Mouse (Mus musculus) heart, postnatal 14 days (tissue): ENCODE results near the gene Cd8b1. TPM values are rescaled to one million over a fixed set of nuclear protein-coding genes. Genes with fewer than 3 reads are reported as not detected.

ENCODE experiments used
- total RNA-seq, 2 experiments: library from RNA; stranded (reverse); gene quantifications; 2 replicates each; pipeline ENCODE4 v1.2.3; 2021

The Cd8b1 gene
- total RNA-seq, 2 experiments from 2014 or later, result 0.79 to 14.4 TPM

Other genes starting within 250 kb of the Cd8b1 start
- gene Thnsl2, start 178.3 kb upstream of the Cd8b1 start, total RNA-seq, result 1 to 10 TPM; 3.8 to 6.4 TPM
- gene Fabp1, start 123.0 kb upstream of the Cd8b1 start, total RNA-seq, result not detected
- gene Krcc1, start 51.1 kb upstream of the Cd8b1 start, total RNA-seq, result 10 to 100 TPM; 46.1 to 49.5 TPM
- gene Smyd1, start 555 bp upstream of the Cd8b1 start, total RNA-seq, result 100 to 1,000 TPM; 352 to 365 TPM
- 10 to 100 TPM in 1 of 2 experiments, 1 to 10 TPM in 1; 1.1 to 21.2 TPM for gene Cd8a, start 50.6 kb downstream of the Cd8b1 start, total RNA-seq
- 10 to 100 TPM; 73.1 to 80.3 TPM for gene Rmnd5a, start 117.8 kb downstream of the Cd8b1 start, total RNA-seq
- gene Rnf103, start 171.1 kb downstream of the Cd8b1 start, total RNA-seq, result 10 to 100 TPM; 24.4 to 28.0 TPM
- gene Chmp3, start 221.0 kb downstream of the Cd8b1 start, total RNA-seq, result 10 to 100 TPM; 47.3 to 52.8 TPM